ENCODE assay signal across 30 mouse cellular contexts in genomic region chr5:99359251-99359650, GRCm38 (mm10).
A peak's percentile ranks its signal among the peaks of the same experiment; 100 is the strongest.
DNase-seq lines count a peak whose midpoint lies in the region; ATAC-seq lines count a peak whose summit lies in the region.
"Had no signal": no experiment of that assay in that cellular context is flagged by ENCODE, and none has a peak within 500 bp of the region (broad histone marks: within the 10 kb centered on the region; RNA-seq: fewer than 3 reads in every experiment).

No protein-coding gene starts in this region.

- H3K27me3 ChIP-seq in midbrain, embryonic 11.5 days (ENCODE audit: control insufficient read depth, insufficient read depth, low read length) = no peaks in the 10 kb centered on the region
- H3K27me3 ChIP-seq in midbrain, embryonic 15.5 days (replicated peaks) = no peaks in the 10 kb centered on the region
- H3K27me3 ChIP-seq: CH12.LX; embryonic facial prominence, embryonic 13.5 days; embryonic facial prominence, embryonic 15.5 days had no signal

- no peaks in the 10 kb centered on the region for H3K36me3 ChIP-seq in midbrain, embryonic 11.5 days (ENCODE audit: control insufficient read depth, insufficient read depth, low read length)
- no peaks in the 10 kb centered on the region for H3K36me3 ChIP-seq in midbrain, embryonic 15.5 days (replicated peaks)
- H3K36me3 ChIP-seq: embryonic facial prominence, embryonic 13.5 days; embryonic facial prominence, embryonic 15.5 days; forebrain, embryonic 10.5 days; forebrain, embryonic 12.5 days; G1E had no signal

- H3K4me3 ChIP-seq in midbrain, embryonic 11.5 days (ENCODE audit: low read depth, low read length) = no peak overlapping the region
- no peak overlapping the region for H3K4me3 ChIP-seq in midbrain, embryonic 15.5 days
- H3K4me3 ChIP-seq: embryonic facial prominence, embryonic 13.5 days; embryonic facial prominence, embryonic 15.5 days; erythroblast, embryonic 14.5 days; forebrain, embryonic 10.5 days; forebrain, embryonic 12.5 days had no signal

- no peak overlapping the region for H3K27ac ChIP-seq in midbrain, embryonic 11.5 days (ENCODE audit: low read depth, low read length)
- no peak overlapping the region for H3K27ac ChIP-seq in midbrain, embryonic 15.5 days
- H3K27ac ChIP-seq: embryonic facial prominence, embryonic 13.5 days; embryonic facial prominence, embryonic 15.5 days; forebrain, embryonic 10.5 days; forebrain, embryonic 12.5 days had no signal

- ATAC-seq in midbrain, embryonic 11.5 days (ENCODE audit: low FRiP score) = no peak
- no peak for ATAC-seq in midbrain, embryonic 15.5 days (replicated peaks)
- ATAC-seq in common myeloid progenitor, adult 5-6 weeks (replicated peaks; ENCODE audit: low read depth, poor library complexity, severe bottlenecking) = peak; percentile 79
- ATAC-seq in monocyte, adult 5-6 weeks (replicated peaks; ENCODE audit: insufficient number of reproducible peaks, low FRiP score, low TSS enrichment, poor library complexity, severe bottlenecking) = peak; percentile 84
- ATAC-seq: activated CD4-positive, CD25-positive, alpha-beta regulatory T cell, adult 4 months; CD4-positive, CD25-positive, alpha-beta regulatory T cell, adult 4 months; forebrain, embryonic 14.5 days; forebrain, embryonic 16.5 days; Patski had no signal

- no peaks in the 10 kb centered on the region for H3K4me1 ChIP-seq in midbrain, embryonic 11.5 days (ENCODE audit: control insufficient read depth, insufficient read depth, low read length)
- no peaks in the 10 kb centered on the region for H3K4me1 ChIP-seq in midbrain, embryonic 15.5 days
- H3K4me1 ChIP-seq: embryonic facial prominence, embryonic 15.5 days; forebrain, embryonic 10.5 days; forebrain, embryonic 12.5 days had no signal

- no peak overlapping the region for H3K4me2 ChIP-seq in midbrain, embryonic 11.5 days
- H3K4me2 ChIP-seq in midbrain, embryonic 15.5 days = no peak overlapping the region
- H3K4me2 ChIP-seq: embryonic facial prominence, embryonic 13.5 days; embryonic facial prominence, embryonic 15.5 days; forebrain, embryonic 12.5 days had no signal

- DNase-seq in midbrain, embryonic 11.5 days (ENCODE audit: low spot score, missing footprints) = peak; percentile 79
- DNase-seq in induced T-regulatory cell, adult 2 months (ENCODE audit: low read depth) = peak; percentile 6
- no peak for DNase-seq in right cerebral cortex, postnatal 25 days
- DNase-seq in adrenal gland, adult 8-10 months = no peak
- no peak for DNase-seq in cerebellum, postnatal 4 days (ENCODE audit: low spot score in 2 of 2)
- DNase-seq: adrenal gland, postnatal 10 days; adrenal gland, postnatal 25 days; B cell, adult 2 months; cerebellum, adult 11 months; cerebellum, adult 18-20 months; cerebellum, adult 8-10 months; cerebellum, adult 9-11 months; cerebellum, postnatal 14 days; cerebellum, postnatal 36 days; embryo, embryonic 11 days had no signal

- 90% methylated on average over 5 of the region's 5 CpGs for WGBS in midbrain, embryonic 11.5 days
- WGBS in midbrain, embryonic 15.5 days = 88% methylated on average over 5 of the region's 5 CpGs

- no peak overlapping the region for H3K9ac ChIP-seq in midbrain, embryonic 11.5 days (ENCODE audit: low read length)
- H3K9ac ChIP-seq in midbrain, embryonic 15.5 days = no peak overlapping the region
- H3K9ac ChIP-seq: embryonic facial prominence, embryonic 13.5 days; embryonic facial prominence, embryonic 15.5 days; forebrain, embryonic 12.5 days had no signal

- H3K9me3 ChIP-seq in midbrain, embryonic 11.5 days (ENCODE audit: control insufficient read depth, low read length) = no peaks in the 10 kb centered on the region
- H3K9me3 ChIP-seq in midbrain, embryonic 15.5 days = no peaks in the 10 kb centered on the region
- H3K9me3 ChIP-seq: embryonic facial prominence, embryonic 13.5 days; embryonic facial prominence, embryonic 15.5 days; forebrain, embryonic 10.5 days; forebrain, embryonic 12.5 days had no signal

Comparison
In these comparisons a context has a peak if more than half of its experiments do, and no peak if none do; other contexts are left out.
1. ATAC-seq: peak in common myeloid progenitor, adult 5-6 weeks (single experiment) and monocyte, adult 5-6 weeks (single experiment); none in midbrain, embryonic 11.5 days (single experiment) and midbrain, embryonic 15.5 days (single experiment).
2. DNase-seq: peak in midbrain, embryonic 11.5 days (single experiment) and induced T-regulatory cell, adult 2 months (single experiment); none in right cerebral cortex, postnatal 25 days (single experiment), adrenal gland, adult 8-10 months (single experiment) and cerebellum, postnatal 4 days (0 of 2).